Mouse (Mus musculus): ENCODE results near the gene Gm11563. TPM values are rescaled to one million over a fixed set of nuclear protein-coding genes. Genes with fewer than 3 reads are reported as not detected.
"Not testable (repeated sequence)": the region's sequence is repeated elsewhere in the genome, so short reads cannot be mapped to it uniquely, and the experiment has no call there.

Gene Gm11563
- total RNA-seq (2021) = not detected
- long read RNA-seq, experiment 1 = 0 reads
- long read RNA-seq, experiment 2 = 0 reads

- not testable (repeated sequence) for DNase-seq (ENCODE audit: low spot score in 2 of 2)
Measured at GRCm38 (mm10) chr11:99658467-99659010, at the start of gene Gm11563. Gm11563 (minus strand) TSS chr11:99658960.

- DNase-seq (ENCODE audit: low spot score in 2 of 2) = no peak
Measured at GRCm38 (mm10) chr11:99690463-99690862, 31.7 kb upstream of the Gm11563 start, which contains the start of gene Gm14190. Gm14190 (minus strand) TSS chr11:99690740.

- DNase-seq (ENCODE audit: low spot score in 2 of 2) = not testable (repeated sequence)
Measured at GRCm38 (mm10) chr11:99685235-99685634, 26.5 kb upstream of the Gm11563 start.

- no peak for DNase-seq (ENCODE audit: low spot score in 2 of 2)
Measured at GRCm38 (mm10) chr11:99683481-99683880, 24.7 kb upstream of the Gm11563 start.

GRCm38 (mm10) chr11:99665860-99666259, 7.1 kb upstream of the Gm11563 start, which contains the start of gene Krtap4-6:
Krtap4-6 (minus strand) TSS chr11:99665960.
- no peak for DNase-seq (ENCODE audit: low spot score in 2 of 2)

GRCm38 (mm10) chr11:99662802-99663201, 4.0 kb upstream of the Gm11563 start:
- DNase-seq (ENCODE audit: low spot score in 2 of 2) = no peak

GRCm38 (mm10) chr11:99659256-99659655, 496 bp upstream of the Gm11563 start:
- DNase-seq (ENCODE audit: low spot score in 2 of 2) = no peak

- DNase-seq (ENCODE audit: low spot score in 2 of 2) = no peak
Measured at GRCm38 (mm10) chr11:99657051-99657450, 1.7 kb downstream of the Gm11563 start.

GRCm38 (mm10) chr11:99650136-99650535, 8.6 kb downstream of the Gm11563 start, which contains the start of gene Gm11555:
Gm11555 (minus strand) TSS chr11:99650236.
- DNase-seq (ENCODE audit: low spot score in 2 of 2) = no peak

GRCm38 (mm10) chr11:99646444-99646843, 12.3 kb downstream of the Gm11563 start:
- peak in 1 of 2 experiments; percentile 3 for DNase-seq (ENCODE audit: low spot score in 2 of 2)

GRCm38 (mm10) chr11:99644351-99644750, 14.4 kb downstream of the Gm11563 start:
- peak in 1 of 2 experiments; percentile 43 for DNase-seq (ENCODE audit: low spot score in 2 of 2)

GRCm38 (mm10) chr11:99643635-99644139, 15.1 kb downstream of the Gm11563 start, which contains the start of gene Krtap4-7:
Krtap4-7 (minus strand) TSS chr11:99644089.
- not testable (repeated sequence) for DNase-seq (ENCODE audit: low spot score in 2 of 2)

- DNase-seq (ENCODE audit: low spot score in 2 of 2) = no peak
Measured at GRCm38 (mm10) chr11:99640926-99641325, 17.8 kb downstream of the Gm11563 start.

- DNase-seq (ENCODE audit: low spot score in 2 of 2) = no peak
Measured at GRCm38 (mm10) chr11:99637086-99637485, 21.7 kb downstream of the Gm11563 start.

GRCm38 (mm10) chr11:99634653-99635134, 24.1 kb downstream of the Gm11563 start, which contains the start of gene Krtap4-2:
Krtap4-2 (minus strand) TSS chr11:99635084.
- no peak for DNase-seq (ENCODE audit: low spot score in 2 of 2)

GRCm38 (mm10) chr11:99633293-99633692, 25.5 kb downstream of the Gm11563 start:
- DNase-seq (ENCODE audit: low spot score in 2 of 2) = no peak

GRCm38 (mm10) chr11:99630890-99631289, 27.9 kb downstream of the Gm11563 start:
- no peak for DNase-seq (ENCODE audit: low spot score in 2 of 2)

- no peak for DNase-seq (ENCODE audit: low spot score in 2 of 2)
Measured at GRCm38 (mm10) chr11:99628138-99628537, 30.6 kb downstream of the Gm11563 start, which contains the start of gene Krtap4-1. Krtap4-1 (minus strand) TSS chr11:99628238.

GRCm38 (mm10) chr11:99620335-99620734, 38.4 kb downstream of the Gm11563 start, which contains the start of gene Gm11562:
Gm11562 (minus strand) TSS chr11:99620435.
- DNase-seq (ENCODE audit: low spot score in 2 of 2) = no peak

GRCm38 (mm10) chr11:99614796-99615363, 43.9 kb downstream of the Gm11563 start, which contains the start of gene Krtap2-4:
Krtap2-4 (minus strand) TSS chr11:99614846.
- no peak for DNase-seq (ENCODE audit: low spot score in 2 of 2)

- DNase-seq (ENCODE audit: low spot score in 2 of 2) = not testable (repeated sequence)
Measured at GRCm38 (mm10) chr11:99610089-99610488, 48.7 kb downstream of the Gm11563 start, which contains the start of gene Gm11937. Gm11937 (minus strand) TSS chr11:99610189.

- DNase-seq (ENCODE audit: low spot score in 2 of 2) = peak; percentile 13 to 52
Measured at GRCm38 (mm10) chr11:99609126-99609525, 49.6 kb downstream of the Gm11563 start.
